Mouse (Mus musculus) CH12.LX (cell line): ENCODE data around the gene Pfn1. TPM values are rescaled to one million over a fixed set of nuclear protein-coding genes. Genes with fewer than 3 reads are reported as not detected.

ENCODE experiments used
- DNase-seq: peaks from one replicate; pipeline ENCODE4 v3.0.0-alpha.2; 2013; ENCODE audit errors: extremely low read depth
- H3K27ac ChIP-seq: 2 replicates; pipeline ENCODE4 v1.5.1; 2012; ENCODE audit warnings: low read depth, mild to moderate bottlenecking, control low read depth, moderate library complexity; ENCODE audit not compliant: insufficient read depth
- H3K27me3 ChIP-seq: replicated peaks from 2 replicates; pipeline ENCODE3; 2012; ENCODE audit warnings: inconsistent platforms
- H3K36me3 ChIP-seq, 2 experiments: replicated peaks in 1 of 2; 2 replicates each; pipeline versions ENCODE3 to v1.6.1; 2012; ENCODE audit warnings: inconsistent platforms in 1 of 2, low read length in 1 of 2, mild to moderate bottlenecking in 1 of 2, mixed read lengths in 1 of 2, moderate library complexity in 1 of 2; ENCODE audit not compliant: control insufficient read depth in 1 of 2, insufficient read depth in 1 of 2
- H3K4me1 ChIP-seq, 2 experiments: 2 replicates each; pipeline ENCODE4 v1.6.1; 2012; ENCODE audit warnings: inconsistent platforms in 1 of 2, moderate library complexity in 1 of 2; ENCODE audit not compliant: insufficient read depth in 2 of 2, control insufficient read depth in 1 of 2
- H3K4me2 ChIP-seq: 2 replicates; pipeline ENCODE4 v1.6.1; 2012; ENCODE audit warnings: low read depth, mild to moderate bottlenecking, control low read depth; ENCODE audit not compliant: poor library complexity, insufficient read depth, severe bottlenecking
- H3K4me3 ChIP-seq, 3 experiments: fragments of 150-350 bp in 1 of 3; sonication (generic) in 1 of 3; replicated peaks in 1 of 3; 2 replicates each; pipeline versions ENCODE3 to v1.5.1; 2011 to 2012; ENCODE audit warnings: low read depth in 2 of 3, low read length in 2 of 3, mild to moderate bottlenecking in 2 of 3, moderate library complexity in 2 of 3, control low read depth in 1 of 3, improper control_type of control experiment in 1 of 3, inconsistent platforms in 1 of 3, mixed read lengths in 1 of 3; ENCODE audit not compliant: poor library complexity in 1 of 3
- H3K79me2 ChIP-seq: replicated peaks from 2 replicates; pipeline ENCODE4 v1.6.1; 2012; ENCODE audit warnings: mild to moderate bottlenecking, moderate library complexity; ENCODE audit not compliant: control insufficient read depth, poor library complexity, insufficient read depth, severe bottlenecking; ENCODE audit errors: extremely low read depth
- H3K9ac ChIP-seq: 2 replicates; pipeline ENCODE4 v1.6.1; 2012; ENCODE audit warnings: low read depth, mild to moderate bottlenecking, control low read depth, moderate library complexity; ENCODE audit not compliant: insufficient read depth
- H3K9me3 ChIP-seq: replicated peaks from 2 replicates; pipeline ENCODE3; 2012; ENCODE audit warnings: low read length, inconsistent platforms, mixed read lengths
- BHLHE40 ChIP-seq: IDR thresholded peaks from 2 replicates; pipeline ENCODE4 v1.6.1; 2011; ENCODE audit warnings: mild to moderate bottlenecking, low read depth, low read length, improper control_type of control experiment
- CHD1 ChIP-seq: IDR thresholded peaks from 2 replicates; pipeline ENCODE4 v1.6.1; 2012; ENCODE audit warnings: low read depth, low read length, improper control_type of control experiment, inconsistent platforms
- CTCF ChIP-seq, 2 experiments: IDR thresholded peaks in 1 of 2; conservative IDR thresholded peaks in 1 of 2; 2 replicates each; pipeline ENCODE4 v1.5.1; 2011 to 2012; ENCODE audit warnings: low read depth in 2 of 2, low read length in 2 of 2, improper control_type of control experiment in 1 of 2, inconsistent platforms in 1 of 2, mild to moderate bottlenecking in 1 of 2, moderate library complexity in 1 of 2
- E2F4 ChIP-seq: IDR thresholded peaks from 2 replicates; pipeline ENCODE4 v1.6.1; 2011; ENCODE audit warnings: low read depth, low read length, improper control_type of control experiment; ENCODE audit not compliant: insufficient replicate concordance
- ETS1 ChIP-seq: conservative IDR thresholded peaks from 2 replicates; pipeline ENCODE4 v1.6.1; 2012; ENCODE audit warnings: low read depth, mild to moderate bottlenecking, inconsistent platforms, low read length, improper control_type of control experiment, moderate library complexity
- GABPA ChIP-seq: IDR thresholded peaks from 2 replicates; pipeline ENCODE4 v1.6.1; 2012; ENCODE audit warnings: low read depth, low read length, improper control_type of control experiment, inconsistent platforms; ENCODE audit not compliant: insufficient replicate concordance
- HCFC1 ChIP-seq: IDR thresholded peaks from 2 replicates; pipeline ENCODE4 v1.6.1; 2012; ENCODE audit warnings: low read depth, mild to moderate bottlenecking, inconsistent platforms, low read length, improper control_type of control experiment
- IRF4 ChIP-seq: IDR thresholded peaks from 2 replicates; pipeline ENCODE4 v1.6.1; 2014; ENCODE audit warnings: low read depth, mild to moderate bottlenecking, inconsistent platforms, low read length, improper control_type of control experiment
- JUN ChIP-seq: IDR thresholded peaks from 2 replicates; pipeline ENCODE4 v1.6.1; 2011; ENCODE audit warnings: low read depth, mild to moderate bottlenecking, low read length, improper control_type of control experiment, moderate library complexity; ENCODE audit not compliant: insufficient read depth
- KAT2A ChIP-seq: IDR thresholded peaks from 2 replicates; pipeline ENCODE4 v1.6.1; 2012; ENCODE audit warnings: low read length, improper control_type of control experiment, inconsistent platforms; ENCODE audit not compliant: insufficient replicate concordance
- MAFK ChIP-seq: IDR thresholded peaks from 2 replicates; pipeline ENCODE4 v1.6.1; 2011; ENCODE audit warnings: low read length, improper control_type of control experiment; ENCODE audit not compliant: insufficient replicate concordance
- MAZ ChIP-seq: IDR thresholded peaks from 2 replicates; pipeline ENCODE4 v1.6.1; 2012; ENCODE audit warnings: low read depth, mild to moderate bottlenecking, inconsistent platforms, low read length, improper control_type of control experiment, moderate library complexity
- NRF1 ChIP-seq: IDR thresholded peaks from 2 replicates; pipeline ENCODE4 v1.6.1; 2014; ENCODE audit warnings: low read depth, mild to moderate bottlenecking, inconsistent platforms, low read length, improper control_type of control experiment, moderate library complexity
- TBP ChIP-seq: conservative IDR thresholded peaks from 2 replicates; pipeline ENCODE4 v1.6.1; 2011; ENCODE audit warnings: low read depth, low read length, improper control_type of control experiment
- USF2 ChIP-seq: conservative IDR thresholded peaks from 2 replicates; pipeline ENCODE4 v1.6.1; 2011; ENCODE audit warnings: low read depth, low read length, improper control_type of control experiment
- ZKSCAN1 ChIP-seq: IDR thresholded peaks from 2 replicates; pipeline ENCODE4 v1.6.1; 2012; ENCODE audit warnings: low read depth, inconsistent platforms, low read length, improper control_type of control experiment, borderline replicate concordance
- ZNF384 ChIP-seq: IDR thresholded peaks from 2 replicates; pipeline ENCODE4 v1.6.1; 2012; ENCODE audit warnings: low read depth, low read length, improper control_type of control experiment, inconsistent platforms
- dilution Hi-C: fragments of 300-500 bp; cut with MboI; formaldehyde crosslinking; loops from 2 replicates; pipeline ENCODE4 v1.14.3; 2020; ENCODE audit warnings: low sequenced_read_pairs; ENCODE audit not compliant: extremely low pct_unique_long_range_greater_than_20kb, extremely low pct_ligation_motif_present
- in situ Hi-C: fragments of 300-500 bp; cut with MboI; formaldehyde crosslinking; loops from 3 replicates; pipeline ENCODE4 v1.14.3; 2019; ENCODE audit warnings: low sequenced_read_pairs, low pct_ligation_motif_present, low pct_unique_long_range_greater_than_20kb, mixed read lengths
- polyA plus RNA-seq: library from polyadenylated mRNA; unstranded; fragments of >175 nt; gene quantifications from 2 replicates; pipeline ENCODE4 v1.2.1, GENCODE M21; 2012; ENCODE audit warnings: low read depth; ENCODE audit not compliant: insufficient read length
- total RNA-seq, 2 experiments: library from RNA; depleted of rRNA; stranded (reverse); fragments of 300-350 nt in 1 of 2; fragments of >200 nt in 1 of 2; gene quantifications; 2 replicates each; pipeline ENCODE4 v1.2.3; 2012 to 2014

Gene Pfn1
- total and polyA plus RNA-seq, 3 experiments = 844 to 2,624 (median 1,045) TPM

DNA sequence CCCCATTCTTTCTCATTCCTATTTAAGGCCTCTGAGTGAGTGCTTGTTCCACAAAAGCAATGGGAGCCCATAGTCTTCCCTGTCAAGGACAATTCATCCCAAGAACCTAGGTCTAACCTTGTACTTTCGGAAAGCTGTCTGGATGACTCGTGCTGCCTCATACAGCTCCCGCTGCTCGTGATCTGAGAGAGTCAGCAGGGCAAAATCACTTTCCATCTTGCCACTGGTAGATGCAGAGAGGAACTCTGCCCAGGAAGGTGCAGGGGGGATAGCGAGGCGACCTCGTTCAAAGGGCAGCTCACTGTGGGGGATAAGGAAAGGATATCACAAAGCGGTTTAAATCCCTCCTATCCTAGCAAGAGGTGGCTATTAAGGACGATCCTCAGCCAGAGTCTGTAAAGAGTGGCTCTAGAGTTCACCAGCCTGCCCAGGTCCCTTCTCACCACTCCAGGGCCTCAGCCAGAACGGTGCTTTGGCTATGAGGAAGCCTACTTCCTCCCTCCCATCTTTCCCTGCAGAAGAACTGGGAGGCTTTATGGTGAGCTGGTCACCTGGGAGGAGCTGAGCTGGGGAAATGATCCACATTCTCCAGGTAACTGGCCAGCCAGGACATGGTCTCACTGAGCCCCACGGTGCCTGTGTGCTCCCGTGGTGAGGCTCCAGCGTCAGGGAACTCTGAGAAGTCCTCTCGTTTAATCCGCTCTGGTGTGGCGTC, 17.0 kb upstream of the Pfn1 start:
- dilution Hi-C loops = no loop called here
- DNase-seq = no peak
- no peak overlapping the region for H3K9ac ChIP-seq
- peaks cover 18% of the 10 kb centered on the region for H3K79me2 ChIP-seq
- TF ChIP-seq BHLHE40 = no peak
- no peak for TF ChIP-seq HCFC1
- H3K4me1 ChIP-seq = peaks cover 10 to 33% of the 10 kb centered on the region in 2 experiments
- H3K9me3 ChIP-seq = no peaks in the 10 kb centered on the region
- in situ Hi-C loops = loop anchor here (5.0 kb wide), 1 partner anchor 36 kb away; no protein-coding TSS in a partner anchor
- H3K4me3 ChIP-seq = no peak overlapping the region
- no peaks in the 10 kb centered on the region for H3K27me3 ChIP-seq
- peaks cover 43 to 66% of the 10 kb centered on the region in 2 experiments for H3K36me3 ChIP-seq
- no peak overlapping the region for H3K27ac ChIP-seq
- no peak overlapping the region for H3K4me2 ChIP-seq

- Histone ChIP-seq H3K79me2 (peaks cover 22% of the 10 kb centered on the region), H3K9me3 (no peaks in the 10 kb centered on the region), H3K36me3 (peaks cover 37 to 66% of the 10 kb centered on the region in 2 experiments), H3K27ac (peak overlapping the region; percentile 23; the same call in 1 of the 2 replicates), H3K4me3 (peak overlapping the region; percentile 69 to 92 (median 73)), H3K4me1 (peaks cover 10 to 37% of the 10 kb centered on the region in 2 experiments), H3K4me2 (peak overlapping the region; percentile 41), H3K9ac (peak overlapping the region; percentile 77), H3K27me3 (no peaks in the 10 kb centered on the region)
- dilution Hi-C loops = no loop called here
- TF ChIP-seq E2F4 = no peak
- TF ChIP-seq USF2 = no peak
- TF ChIP-seq ZNF384 = no peak
- TF ChIP-seq NRF1 = no peak
- no peak for TF ChIP-seq ETS1
- no peak for TF ChIP-seq TBP
- TF ChIP-seq JUN = no peak
- no peak for TF ChIP-seq ZKSCAN1
- no peak for TF ChIP-seq CHD1
- no peak for TF ChIP-seq KAT2A
- TF ChIP-seq CTCF (conservative IDR thresholded peaks at IDR 0.05 in 1 of 2, IDR thresholded peaks at IDR 0.05 in 1 of 2; ENCODE audit: low read depth in 2 of 2, low read length in 2 of 2) = no peak
- no peak for TF ChIP-seq MAFK
- TF ChIP-seq MAZ = no peak
- no peak for TF ChIP-seq GABPA
- no peak for TF ChIP-seq IRF4
- peak; percentile 28 for DNase-seq
- in situ Hi-C loops = loop anchor here (5.0 kb wide), 1 partner anchor 37 kb away; no protein-coding TSS in a partner anchor
Observed at GRCm38 (mm10) chr11:70670483-70670882, 16.0 kb upstream of the Pfn1 start.
